Comparison of ENCODE assay signal across 8 mouse cellular contexts in genomic region chr5:31526354-31527116, GRCm38 (mm10). TPM values are rescaled to one million over a fixed set of nuclear protein-coding genes. Genes with fewer than 3 reads are reported as not detected.
DNase-seq lines count a peak whose midpoint lies in the region; ATAC-seq and TF ChIP-seq lines count a peak whose summit lies in the region.

Gene Slc4a1ap, plus strand, starts transcription at chr5:31526995.

- peak; percentile 78 for DNase-seq in 3134 (ENCODE audit: extremely low read depth, insufficient read length, low spot score)
- peak; percentile 74 to 82 for DNase-seq in adrenal gland, postnatal 36 days
- DNase-seq in heart, adult 18-20 months = peak; percentile 79 to 92
- peak; percentile 88 for DNase-seq in kidney, adult 2 months
- peak; percentile 59 to 85 for DNase-seq in spleen, adult 2 months (ENCODE audit: low read depth in 1 of 2, low spot score in 2 of 2)

- peak; percentile 22 for TF ChIP-seq POLR2A in kidney, adult 2 months (IDR thresholded peaks at IDR 0.05; ENCODE audit: low read depth, low read length)
- TF ChIP-seq POLR2A in spleen, adult 2 months (IDR thresholded peaks at IDR 0.05; ENCODE audit: low read depth, low read length) = peak; percentile 47; the same call in 1 of the 2 replicates

- H3K9ac ChIP-seq in embryonic facial prominence, embryonic 13.5 days = peak within 1 kb of the TSS; percentile 94
- H3K9ac ChIP-seq in limb, embryonic 12.5 days (replicated peaks) = peak within 1 kb of the TSS; percentile 89
- peak within 1 kb of the TSS; percentile 73 for H3K9ac ChIP-seq in midbrain, embryonic 15.5 days

- H3K4me2 ChIP-seq in embryonic facial prominence, embryonic 13.5 days = peak within 1 kb of the TSS; percentile 95
- peak within 1 kb of the TSS; percentile 97 for H3K4me2 ChIP-seq in limb, embryonic 12.5 days
- H3K4me2 ChIP-seq in midbrain, embryonic 15.5 days = peak within 1 kb of the TSS; percentile 93

- H3K9me3 ChIP-seq in embryonic facial prominence, embryonic 13.5 days = no peaks in the 10 kb centered on the region
- H3K9me3 ChIP-seq in limb, embryonic 12.5 days = no peaks in the 10 kb centered on the region
- no peaks in the 10 kb centered on the region for H3K9me3 ChIP-seq in midbrain, embryonic 15.5 days

- peaks cover 24% of the 10 kb centered on the region for H3K4me1 ChIP-seq in embryonic facial prominence, embryonic 13.5 days
- H3K4me1 ChIP-seq in kidney, adult 2 months (ENCODE audit: control insufficient read depth, insufficient read depth, low read length) = 0 out of 2 replicates have a peak, but pooled peaks cover 2% of the 10 kb centered on the region
- peaks cover 22% of the 10 kb centered on the region for H3K4me1 ChIP-seq in limb, embryonic 12.5 days (replicated peaks)
- H3K4me1 ChIP-seq in midbrain, embryonic 15.5 days = peaks cover 29% of the 10 kb centered on the region
- H3K4me1 ChIP-seq in spleen, adult 2 months (ENCODE audit: control insufficient read depth, insufficient read depth, insufficient read length) = peaks cover 5% of the 10 kb centered on the region; the same call in 1 of the 2 replicates

- H3K27me3 ChIP-seq in embryonic facial prominence, embryonic 13.5 days = no peaks in the 10 kb centered on the region
- no peaks in the 10 kb centered on the region for H3K27me3 ChIP-seq in kidney, adult 2 months (replicated peaks; ENCODE audit: control insufficient read depth, insufficient read depth, low read length)
- no peaks in the 10 kb centered on the region for H3K27me3 ChIP-seq in limb, embryonic 12.5 days
- H3K27me3 ChIP-seq in midbrain, embryonic 15.5 days (replicated peaks) = no peaks in the 10 kb centered on the region
- H3K27me3 ChIP-seq in spleen, adult 2 months (ENCODE audit: control insufficient read depth, insufficient read depth, low read length) = no peaks in the 10 kb centered on the region

- under 1% methylated on average over 28 of the region's 28 CpGs for WGBS in embryonic facial prominence, embryonic 13.5 days
- under 1% methylated on average over 28 of the region's 28 CpGs for WGBS in kidney, adult 2 months
- WGBS in limb, embryonic 12.5 days = under 1% methylated on average over 28 of the region's 28 CpGs
- under 1% methylated on average over 28 of the region's 28 CpGs for WGBS in midbrain, embryonic 15.5 days
- under 1% methylated on average over 28 of the region's 28 CpGs for WGBS in spleen, adult 2 months

- peak within 1 kb of the TSS; percentile 85 for H3K27ac ChIP-seq in embryonic facial prominence, embryonic 13.5 days
- peak within 1 kb of the TSS; percentile 84 for H3K27ac ChIP-seq in kidney, adult 2 months (ENCODE audit: insufficient read depth, low read depth, low read length)
- H3K27ac ChIP-seq in limb, embryonic 12.5 days = peak within 1 kb of the TSS; percentile 87
- peak within 1 kb of the TSS; percentile 87 for H3K27ac ChIP-seq in midbrain, embryonic 15.5 days
- H3K27ac ChIP-seq in spleen, adult 2 months (ENCODE audit: insufficient read depth, low read length) = peak within 1 kb of the TSS; percentile 75

- H3K36me3 ChIP-seq in embryonic facial prominence, embryonic 13.5 days = peaks cover 45% of the 10 kb centered on the region
- H3K36me3 ChIP-seq in kidney, adult 2 months (ENCODE audit: control insufficient read depth, insufficient read depth, low read length) = no peaks in the 10 kb centered on the region; the same call in 1 of the 2 replicates
- peaks cover 43% of the 10 kb centered on the region for H3K36me3 ChIP-seq in limb, embryonic 12.5 days
- peaks cover 16% of the 10 kb centered on the region; the same call in 1 of the 2 replicates for H3K36me3 ChIP-seq in midbrain, embryonic 15.5 days (replicated peaks)
- peaks cover 12% of the 10 kb centered on the region for H3K36me3 ChIP-seq in spleen, adult 2 months (ENCODE audit: control insufficient read depth, insufficient read depth, low read length)

- no peak for TF ChIP-seq CTCF in kidney, adult 2 months (conservative IDR thresholded peaks at IDR 0.05; ENCODE audit: insufficient read depth, insufficient read length, low read depth, low read length)
- no peak for TF ChIP-seq CTCF in spleen, adult 2 months (IDR thresholded peaks at IDR 0.05; ENCODE audit: extremely low read depth, insufficient read depth, insufficient read length, insufficient replicate concordance)

- H3K4me3 ChIP-seq in embryonic facial prominence, embryonic 13.5 days = peak within 1 kb of the TSS; percentile 100
- peak within 1 kb of the TSS; percentile 69 for H3K4me3 ChIP-seq in kidney, adult 2 months (ENCODE audit: insufficient read depth, low read depth, low read length)
- H3K4me3 ChIP-seq in limb, embryonic 12.5 days (replicated peaks) = peak within 1 kb of the TSS; percentile 98
- H3K4me3 ChIP-seq in midbrain, embryonic 15.5 days = peak within 1 kb of the TSS; percentile 81
- peak within 1 kb of the TSS; percentile 83 for H3K4me3 ChIP-seq in spleen, adult 2 months (ENCODE audit: extremely low read depth, insufficient read depth, insufficient read length)

- peak; percentile 64; the same call in 1 of the 2 replicates for ATAC-seq in embryonic facial prominence, embryonic 13.5 days (ENCODE audit: insufficient number of reproducible peaks, insufficient read depth, low FRiP score, low TSS enrichment, low read depth)
- peak; percentile 68; the same call in 1 of the 2 replicates for ATAC-seq in limb, embryonic 12.5 days (ENCODE audit: insufficient number of reproducible peaks, insufficient read depth, low FRiP score, low TSS enrichment, low read depth)
- ATAC-seq in midbrain, embryonic 15.5 days (replicated peaks) = peak; percentile 93

RNA-seq across cellular contexts. Expression of gene Slc4a1ap, which starts in this region (rescaled TPM):
- total RNA-seq in adrenal gland, postnatal 36 days (2021) = 10 to 100 TPM; 30.6 to 31.8 TPM
- 36.3 and 37.4 TPM in 2 replicates for polyA plus RNA-seq in embryonic facial prominence, embryonic 13.5 days (2015; fragmentation: Nextera tagmentation; extraction: Ambion mirVana)
- total RNA-seq in heart, adult 18-20 months (2021) = 10 to 100 TPM; 20.8 to 21.7 TPM
- polyA plus RNA-seq in kidney, adult 2 months (2012; rRNA removed) = 10.4 and 11.2 TPM in 2 replicates
- polyA plus RNA-seq in limb, embryonic 12.5 days (2016; fragmentation: Nextera tagmentation; extraction: Ambion mirVana) = 41.3 and 42.4 TPM in 2 replicates
- 36.2 and 37.0 TPM in 2 replicates for polyA plus RNA-seq in midbrain, embryonic 15.5 days (2015; fragmentation: Nextera tagmentation; extraction: Ambion mirVana)
- polyA plus RNA-seq in spleen, adult 2 months (2012; rRNA removed) = 10.3 and 14.9 TPM in 2 replicates

Comparison
In these comparisons a context has a peak if more than half of its experiments do, and no peak if none do; other contexts are left out.
1. Peak in every context shown above with its lines: DNase-seq, ATAC-seq, H3K4me3 ChIP-seq and H3K27ac ChIP-seq.